In genomic region chr7:125694056-125694455, GRCm38 (mm10) we compare ENCODE assay signal across 12 mouse cellular contexts. TPM values are rescaled to one million over a fixed set of nuclear protein-coding genes. Genes with fewer than 3 reads are reported as not detected.
A peak's percentile ranks its signal among the peaks of the same experiment; 100 is the strongest.
DNase-seq lines count a peak whose midpoint lies in the region.
"Had no signal": no experiment of that assay in that cellular context is flagged by ENCODE, and none has a peak within 500 bp of the region (broad histone marks: within the 10 kb centered on the region; RNA-seq: fewer than 3 reads in every experiment).

No protein-coding gene starts in this region.

- peak; percentile 12 for DNase-seq in embryo, embryonic 11 days
- DNase-seq in embryo, embryonic 9.5 days (ENCODE audit: extremely low spot score), result no peak
- peak; percentile 87 for DNase-seq in right cerebral cortex, adult 18-20 months
- DNase-seq in right cerebral cortex, postnatal 4 days, result no peak
- peak; percentile 42 to 46 for DNase-seq in layer of hippocampus, postnatal 36 days
- DNase-seq in telencephalon, adult 2 months (ENCODE audit: low read depth, low spot score), result peak; percentile 92
- DNase-seq in testis, postnatal 14 days (ENCODE audit: low spot score), result no peak
- DNase-seq in retina, postnatal 1 day, result no peak
- DNase-seq: adrenal gland, adult 8-10 months; cerebellum, postnatal 36 days; heart, adult 11 months; thymus, adult 18-20 months had no signal

RNA-seq across cellular contexts. Expression of gene Gtf3c1, which starts 13.5 kb away (rescaled TPM):
- 100 to 1,000 TPM; 108 to 110 TPM for total RNA-seq in layer of hippocampus, postnatal 36 days (2021)

RNA-seq across cellular contexts. Expression of gene D430042O09Rik, which starts 13.6 kb away (rescaled TPM):
- 10 to 100 TPM; 22.9 to 32.4 TPM for total RNA-seq in layer of hippocampus, postnatal 36 days (2021)

Comparison
In these comparisons a context has a peak if more than half of its experiments do, and no peak if none do; other contexts are left out.
1. DNase-seq: peak in embryo, embryonic 11 days (single experiment), right cerebral cortex, adult 18-20 months (single experiment), layer of hippocampus, postnatal 36 days (2 of 2) and telencephalon, adult 2 months (single experiment); none in embryo, embryonic 9.5 days (single experiment), right cerebral cortex, postnatal 4 days (single experiment), testis, postnatal 14 days (single experiment) and retina, postnatal 1 day (single experiment).